Comparison of ENCODE assay signal across 20 mouse cellular contexts in the genomic region with DNA sequence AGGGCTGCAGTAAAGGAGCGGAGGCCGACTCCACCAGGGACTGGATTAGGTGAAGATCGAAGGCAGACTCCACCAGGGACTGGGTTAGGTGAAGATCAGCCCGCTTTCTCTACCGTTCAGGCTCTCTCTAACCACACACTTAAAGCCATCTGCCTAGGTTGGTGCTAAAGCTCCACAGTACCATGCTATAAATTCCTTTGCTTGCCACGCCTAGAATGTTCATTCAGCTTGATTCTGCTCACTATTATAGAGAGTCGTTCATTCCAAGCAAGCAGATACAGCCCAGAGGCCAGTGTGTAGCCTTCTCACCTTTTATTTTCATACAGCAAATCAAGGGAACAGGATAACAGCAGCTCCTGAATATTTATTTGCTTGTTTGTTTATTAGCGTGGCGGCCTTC. TPM values are rescaled to one million over a fixed set of nuclear protein-coding genes. Genes with fewer than 3 reads are reported as not detected.
"Had no signal": no experiment of that assay in that cellular context is flagged by ENCODE, and none has a peak within 500 bp of the region (broad histone marks: within the 10 kb centered on the region; RNA-seq: fewer than 3 reads in every experiment).

No protein-coding gene starts in this region.

- H3K4me2 ChIP-seq: liver, embryonic 13.5 days; liver, embryonic 15.5 days; lung, embryonic 14.5 days; neural tube, embryonic 12.5 days; neural tube, embryonic 15.5 days; stomach, embryonic 15.5 days had no signal

- H3K27me3 ChIP-seq: neural tube, embryonic 12.5 days; stomach, embryonic 15.5 days had no signal

- H3K36me3 ChIP-seq: liver, embryonic 13.5 days; liver, embryonic 15.5 days; midbrain, embryonic 10.5 days; neural tube, embryonic 12.5 days; neural tube, embryonic 15.5 days; stomach, embryonic 15.5 days had no signal

- H3K4me3 ChIP-seq: liver, embryonic 13.5 days; liver, embryonic 15.5 days; midbrain, embryonic 10.5 days; myocyte; neural tube, embryonic 12.5 days; neural tube, embryonic 15.5 days; stomach, embryonic 15.5 days had no signal

- H3K27ac ChIP-seq: liver, embryonic 13.5 days; liver, embryonic 15.5 days; midbrain, embryonic 10.5 days; neural tube, embryonic 12.5 days; neural tube, embryonic 15.5 days; stomach, embryonic 15.5 days; stomach, postnatal 0 days had no signal

- DNase-seq: liver, embryonic 13.5 days; lung, adult 18-20 months; lung, embryonic 14.5 days; lung, postnatal 14 days; lung, postnatal 4 days; midbrain, embryonic 14.5 days; right cerebral cortex, postnatal 14 days; thymus, adult 2 months; thymus, postnatal 25 days; thymus, postnatal 4 days had no signal

- H3K9me3 ChIP-seq: liver, embryonic 13.5 days; liver, embryonic 15.5 days; midbrain, embryonic 10.5 days; neural tube, embryonic 12.5 days; neural tube, embryonic 15.5 days; stomach, embryonic 15.5 days had no signal

- H3K9ac ChIP-seq: liver, embryonic 13.5 days; liver, embryonic 15.5 days; lung, embryonic 14.5 days; neural tube, embryonic 12.5 days; neural tube, embryonic 15.5 days; stomach, embryonic 15.5 days had no signal

RNA-seq across cellular contexts. Expression of gene Fgg, which starts 7.5 kb away (rescaled TPM):
- polyA plus RNA-seq: lung, embryonic 14.5 days; midbrain, embryonic 14.5 days; midbrain, embryonic 16.5 days; myocyte; neural tube, embryonic 12.5 days; neural tube, embryonic 15.5 days; urinary bladder, adult 2 months had no signal

RNA-seq across cellular contexts. Expression of gene Fga, which starts 25.9 kb away (rescaled TPM):
- polyA plus RNA-seq: midbrain, embryonic 10.5 days; midbrain, embryonic 16.5 days; myocyte; urinary bladder, adult 2 months had no signal

RNA-seq across cellular contexts. Expression of gene Fgb, which starts 49.7 kb away (rescaled TPM):
- polyA plus RNA-seq: midbrain, embryonic 10.5 days; midbrain, embryonic 14.5 days; midbrain, embryonic 16.5 days; myocyte; neural tube, embryonic 12.5 days; spleen, adult 2 months had no signal
